20 mouse cellular contexts compared by ENCODE assay signal in genomic region chr15:79473042-79473441, GRCm38 (mm10). TPM values are rescaled to one million over a fixed set of nuclear protein-coding genes. Genes with fewer than 3 reads are reported as not detected.
DNase-seq lines count a peak whose midpoint lies in the region; TF ChIP-seq lines count a peak whose summit lies in the region.
"Had no signal": no experiment of that assay in that cellular context is flagged by ENCODE, and none has a peak within 500 bp of the region (broad histone marks: within the 10 kb centered on the region; RNA-seq: fewer than 3 reads in every experiment).

No protein-coding gene starts in this region.

- WGBS in heart, adult 2 months: 83% methylated on average over 5 of the region's 5 CpGs
- WGBS in lung, adult 2 months: 86% methylated on average over 5 of the region's 5 CpGs
- WGBS in hindbrain, embryonic 10.5 days: 77% methylated on average over 5 of the region's 5 CpGs

- H3K79me2 ChIP-seq in heart, adult 2 months (replicated peaks; ENCODE audit: control insufficient read depth, insufficient read depth, low read length): no peaks in the 10 kb centered on the region

- no peak overlapping the region for H3K27ac ChIP-seq in heart, adult 2 months
- no peak overlapping the region for H3K27ac ChIP-seq in hindbrain, embryonic 10.5 days
- H3K27ac ChIP-seq: liver, embryonic 13.5 days had no signal

- no peaks in the 10 kb centered on the region for H3K36me3 ChIP-seq in heart, adult 2 months (ENCODE audit: control insufficient read depth, insufficient read depth, low read length)
- no peaks in the 10 kb centered on the region for H3K36me3 ChIP-seq in E14TG2a.4 (ENCODE audit: insufficient read depth, low read length)
- no peaks in the 10 kb centered on the region for H3K36me3 ChIP-seq in hindbrain, embryonic 10.5 days
- H3K36me3 ChIP-seq: heart, embryonic 12.5 days; liver, embryonic 13.5 days had no signal

- no peak overlapping the region for H3K4me3 ChIP-seq in heart, adult 2 months
- no peak overlapping the region for H3K4me3 ChIP-seq in lung, adult 2 months (replicated peaks; ENCODE audit: extremely low read depth, low read depth, low read length)
- H3K4me3 ChIP-seq in E14TG2a.4 (replicated peaks; ENCODE audit: low read length): no peak overlapping the region
- no peak overlapping the region for H3K4me3 ChIP-seq in hindbrain, embryonic 10.5 days
- H3K4me3 ChIP-seq: erythroblast, embryonic 14.5 days; heart, embryonic 12.5 days; liver, embryonic 13.5 days had no signal

- no peaks in the 10 kb centered on the region; the same call in 1 of the 2 replicates for H3K27me3 ChIP-seq in heart, adult 2 months (ENCODE audit: control insufficient read depth, insufficient read depth, low read length)
- H3K27me3 ChIP-seq in E14TG2a.4 (ENCODE audit: insufficient read depth, low read length): peaks cover 5% of the 10 kb centered on the region; the same call in 1 of the 2 replicates
- 0 out of 2 replicates have a peak, but pooled peaks cover 5% of the 10 kb centered on the region for H3K27me3 ChIP-seq in hindbrain, embryonic 10.5 days (ENCODE audit: insufficient read depth, poor library complexity, severe bottlenecking)

- intact Hi-C loops in heart, adult 2 months (cut with DNase I): loop anchor here (5.0 kb wide), 1 partner anchor 134 kb away; the partner anchor contains the start of gene Dmc1
- intact Hi-C loops in heart, postnatal 36 days (cut with DNase I): no loop called here

- H3K4me1 ChIP-seq in heart, adult 2 months (ENCODE audit: control insufficient read depth, insufficient read depth, low read length): no peaks in the 10 kb centered on the region
- no peaks in the 10 kb centered on the region for H3K4me1 ChIP-seq in lung, adult 2 months (ENCODE audit: control insufficient read depth, insufficient read depth, low read length)
- peaks cover 21% of the 10 kb centered on the region for H3K4me1 ChIP-seq in E14TG2a.4 (replicated peaks; ENCODE audit: low read depth, low read length)
- peaks cover 15% of the 10 kb centered on the region; the same call in 1 of the 2 replicates for H3K4me1 ChIP-seq in hindbrain, embryonic 10.5 days (replicated peaks)
- H3K4me1 ChIP-seq: liver, embryonic 13.5 days had no signal

- H3K9me3 ChIP-seq in E14TG2a.4 (ENCODE audit: low read length): peaks cover 6% of the 10 kb centered on the region; the same call in 1 of the 2 replicates
- 0 out of 2 replicates have a peak, but pooled peaks cover 3% of the 10 kb centered on the region for H3K9me3 ChIP-seq in hindbrain, embryonic 10.5 days
- H3K9me3 ChIP-seq: liver, embryonic 13.5 days had no signal

- TF ChIP-seq CTCF in heart, adult 2 months (IDR thresholded peaks at IDR 0.05): peak; percentile 52
- peak; percentile 23; the same call in 1 of the 2 replicates for TF ChIP-seq CTCF in lung, adult 2 months (IDR thresholded peaks at IDR 0.05; ENCODE audit: insufficient read depth, low read length)
- TF ChIP-seq CTCF in E14TG2a.4 (conservative IDR thresholded peaks at IDR 0.05; ENCODE audit: low read length): peak; percentile 64

- no peak for TF ChIP-seq POLR2A in heart, adult 2 months (IDR thresholded peaks at IDR 0.05; ENCODE audit: insufficient read depth, low read depth, low read length)
- no peak for TF ChIP-seq POLR2A in lung, adult 2 months (IDR thresholded peaks at IDR 0.05; ENCODE audit: borderline replicate concordance, extremely low read depth, low read depth, low read length)

- DNase-seq in heart, adult 2 months: no peak
- no peak for DNase-seq in heart, postnatal 36 days
- no peak for DNase-seq in lung, adult 2 months
- no peak for DNase-seq in lung, postnatal 14 days
- peak; percentile 49 for DNase-seq in induced T-regulatory cell, adult 2 months (ENCODE audit: low read depth)
- no peak for DNase-seq in adrenal gland, postnatal 25 days
- no peak for DNase-seq in hindbrain, embryonic 10.5 days (ENCODE audit: low spot score)
- DNase-seq: adrenal gland, adult 2 months; cerebellum, postnatal 14 days; gastrocnemius, postnatal 25 days; kidney, adult 8-10 months; liver, embryonic 13.5 days; retina, postnatal 1 day; spleen, adult 18-20 months had no signal

- TF ChIP-seq EP300 in heart, adult 2 months (IDR thresholded peaks at IDR 0.05; ENCODE audit: insufficient read depth, low read depth, low read length): no peak

- H3K9ac ChIP-seq in heart, adult 2 months (ENCODE audit: low read depth, low read length): no peak overlapping the region
- H3K9ac ChIP-seq: heart, embryonic 12.5 days; liver, embryonic 13.5 days had no signal

RNA-seq across cellular contexts. Expression of gene Csnk1e, which starts 17.7 kb away (rescaled TPM):
- total RNA-seq in heart, adult 2 months (2021): 10 to 100 TPM; 46.5 to 48.3 TPM
- 62.6 and 63.6 TPM in 2 replicates for polyA plus RNA-seq in heart, adult 2 months (2012; rRNA removed)
- total RNA-seq in heart, postnatal 36 days (2021): 10 to 100 TPM; 55.8 to 60.5 TPM
- 90.8 and 109 TPM in 2 replicates for polyA plus RNA-seq in lung, adult 2 months (2012; rRNA removed)
- 92.0 and 115 TPM in 2 replicates for total RNA-seq in adrenal gland, postnatal 25 days (2021)
- 148 and 190 TPM in 2 replicates for polyA plus RNA-seq in hindbrain, embryonic 10.5 days (2016; fragmentation: Nextera tagmentation; extraction: Ambion mirVana)

RNA-seq across cellular contexts. Expression of gene Kcnj4, which starts 32.0 kb away (rescaled TPM):
- total RNA-seq in heart, adult 2 months (2021): 1 to 10 TPM in 1 of 2 experiments, under 1 TPM in 1; 0.50 to 1.1 TPM
- polyA plus RNA-seq in heart, adult 2 months (2012; rRNA removed): 0.06 and 0.21 TPM in 2 replicates
- under 1 TPM in 1 of 2 experiments, not detected in 1; 0.11 TPM for total RNA-seq in heart, postnatal 36 days (2021)
- not detected in 2 replicates for polyA plus RNA-seq in lung, adult 2 months (2012; rRNA removed)
- 0.27 and 0.57 TPM in 2 replicates for total RNA-seq in adrenal gland, postnatal 25 days (2021)
- not detected in 2 replicates for polyA plus RNA-seq in hindbrain, embryonic 10.5 days (2016; fragmentation: Nextera tagmentation; extraction: Ambion mirVana)
- total RNA-seq: gastrocnemius, postnatal 25 days; hematopoietic stem cell, adult 5-6 weeks; megakaryocyte progenitor cell, adult 5-6 weeks had no signal
- polyA plus RNA-seq: erythroblast, embryonic 14.5 days; liver, embryonic 13.5 days; neural tube, embryonic 14.5 days had no signal

RNA-seq across cellular contexts. Expression of gene Kdelr3, which starts 43.2 kb away (rescaled TPM):
- total RNA-seq in heart, adult 2 months (2021): 1 to 10 TPM; 4.3 to 4.8 TPM
- polyA plus RNA-seq in heart, adult 2 months (2012; rRNA removed): 14.2 and 20.4 TPM in 2 replicates
- 1 to 10 TPM; 6.5 to 7.2 TPM for total RNA-seq in heart, postnatal 36 days (2021)
- 16.9 and 19.4 TPM in 2 replicates for polyA plus RNA-seq in lung, adult 2 months (2012; rRNA removed)
- 2.7 and 3.3 TPM in 2 replicates for total RNA-seq in adrenal gland, postnatal 25 days (2021)
- 11.4 and 21.5 TPM in 2 replicates for polyA plus RNA-seq in hindbrain, embryonic 10.5 days (2016; fragmentation: Nextera tagmentation; extraction: Ambion mirVana)
- total RNA-seq: hematopoietic stem cell, adult 5-6 weeks had no signal
- polyA plus RNA-seq: erythroblast, embryonic 14.5 days had no signal
